Mouse (Mus musculus) erythroid progenitor cell, adult 5-6 weeks (primary cell): ENCODE data around the gene Atp6v0d1. TPM values are rescaled to one million over a fixed set of nuclear protein-coding genes. Genes with fewer than 3 reads are reported as not detected.
"Not testable (repeated sequence)": the region's sequence is repeated elsewhere in the genome, so short reads cannot be mapped to it uniquely, and the experiment has no call there.

ENCODE experiments used
- ATAC-seq: replicated peaks from 2 replicates; pipeline ENCODE4 v1.8.0; 2016; ENCODE audit warnings: moderate number of reproducible peaks, mild to moderate bottlenecking, moderate TSS enrichment, inconsistent platforms; ENCODE audit not compliant: poor library complexity, low FRiP score, severe bottlenecking
- total RNA-seq, 2 experiments: library from RNA; stranded (forward) in 1 of 2; stranded (reverse) in 1 of 2; fragments of 150-400 nt in 1 of 2; fragments of 186-747, 209-891 nt in 1 of 2; gene quantifications; 2 replicates each; pipeline versions ENCODE4 v1.2.3 to v1.2.4; 2015 to 2017; ENCODE audit warnings: low replicate concordance in 2 of 2

Atp6v0d1 gene
- total RNA-seq (2015; ENCODE audit: low replicate concordance) (84.7 and 109 TPM in 2 replicates), total RNA-seq (2017; ENCODE audit: low replicate concordance) (31.3 and 35.6 TPM in 2 replicates)

- peak; percentile 90 for ATAC-seq
Measured at GRCm38 (mm10) chr8:105565952-105566702, at the start of gene Atp6v0d1. Gene Atp6v0d1 (minus strand): TSS chr8:105566047.

- ATAC-seq = no peak
Measured at GRCm38 (mm10) chr8:105613830-105614511, 48.1 kb upstream of the Atp6v0d1 start.

- peak; percentile 69 for ATAC-seq
Measured at GRCm38 (mm10) chr8:105613037-105613436, 47.2 kb upstream of the Atp6v0d1 start.

- no peak for ATAC-seq
Measured at GRCm38 (mm10) chr8:105611836-105612235, 46.0 kb upstream of the Atp6v0d1 start.

- no peak for ATAC-seq
Measured at GRCm38 (mm10) chr8:105609771-105610170, 43.9 kb upstream of the Atp6v0d1 start.

- ATAC-seq = no peak
Measured at GRCm38 (mm10) chr8:105609355-105609754, 43.5 kb upstream of the Atp6v0d1 start.

GRCm38 (mm10) chr8:105607684-105608083, 41.8 kb upstream of the Atp6v0d1 start:
- no peak for ATAC-seq

- no peak for ATAC-seq
Measured at GRCm38 (mm10) chr8:105607062-105607461, 41.2 kb upstream of the Atp6v0d1 start.

- no peak for ATAC-seq
Measured at GRCm38 (mm10) chr8:105606189-105607023, 40.6 kb upstream of the Atp6v0d1 start.

- ATAC-seq = peak; percentile 64
Measured at GRCm38 (mm10) chr8:105605491-105606188, 39.8 kb upstream of the Atp6v0d1 start.

GRCm38 (mm10) chr8:105604804-105605381, 39.0 kb upstream of the Atp6v0d1 start, which contains the start of gene Ripor1:
Gene Ripor1 (plus strand): TSS chr8:105605255.
- ATAC-seq = peak; percentile 70

GRCm38 (mm10) chr8:105602540-105602939, 36.7 kb upstream of the Atp6v0d1 start:
- ATAC-seq = not testable (repeated sequence)

GRCm38 (mm10) chr8:105601301-105601700, 35.5 kb upstream of the Atp6v0d1 start:
- no peak for ATAC-seq

GRCm38 (mm10) chr8:105598777-105599176, 32.9 kb upstream of the Atp6v0d1 start:
- no peak for ATAC-seq

- ATAC-seq = peak; percentile 89
Measured at GRCm38 (mm10) chr8:105596362-105597034, 30.7 kb upstream of the Atp6v0d1 start.

- ATAC-seq = no peak
Measured at GRCm38 (mm10) chr8:105594451-105595242, 28.8 kb upstream of the Atp6v0d1 start.

- ATAC-seq = no peak
Measured at GRCm38 (mm10) chr8:105593859-105594258, 28.0 kb upstream of the Atp6v0d1 start.

GRCm38 (mm10) chr8:105592431-105592830, 26.6 kb upstream of the Atp6v0d1 start:
- no peak for ATAC-seq
